Comparison of ENCODE assay signal across 17 mouse cellular contexts in the genomic region with DNA sequence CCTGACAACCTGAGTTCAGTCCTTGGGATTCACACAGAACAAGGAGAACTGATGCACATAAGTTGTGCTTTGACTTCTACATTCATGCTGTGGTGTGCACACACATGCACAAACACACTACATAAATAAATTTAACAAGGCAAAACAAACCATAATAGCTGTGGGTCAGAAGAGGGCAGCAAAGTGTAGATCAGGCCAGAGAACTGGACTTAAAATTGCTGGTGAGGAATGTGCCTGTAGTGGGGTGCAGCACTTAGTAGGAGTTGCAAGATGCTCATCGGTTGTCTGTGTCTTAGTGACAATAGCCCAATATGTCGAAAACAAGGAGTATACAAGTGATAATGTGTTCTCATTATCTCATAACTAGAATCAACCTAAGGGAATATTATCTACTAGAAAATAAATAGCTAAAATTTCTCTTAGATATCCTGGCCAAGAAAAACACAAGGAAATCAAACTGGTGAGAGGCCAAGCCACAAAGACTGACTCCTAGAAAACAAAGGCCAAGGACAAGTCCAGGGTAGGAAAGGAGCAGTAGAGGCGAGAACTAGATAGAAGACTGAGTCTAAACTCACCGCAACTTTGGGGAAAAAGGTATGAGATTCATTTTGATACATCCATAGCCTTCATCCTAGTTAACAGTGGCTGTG.
DNase-seq lines count a peak whose midpoint lies in the region; ATAC-seq and TF ChIP-seq lines count a peak whose summit lies in the region.
"Had no signal": no experiment of that assay in that cellular context is flagged by ENCODE, and none has a peak within 500 bp of the region (broad histone marks: within the 10 kb centered on the region; RNA-seq: fewer than 3 reads in every experiment).

No protein-coding gene starts in this region.

- H3K4me3 ChIP-seq in lung, embryonic 14.5 days (ENCODE audit: low read depth, low read length): no peak overlapping the region
- H3K4me3 ChIP-seq: embryonic facial prominence, embryonic 10.5 days; heart, embryonic 13.5 days; lung, embryonic 15.5 days; midbrain, embryonic 13.5 days; neural tube, embryonic 13.5 days had no signal

- no peaks in the 10 kb centered on the region for H3K4me1 ChIP-seq in lung, embryonic 14.5 days (ENCODE audit: insufficient read depth)
- H3K4me1 ChIP-seq: embryonic facial prominence, embryonic 10.5 days; heart, embryonic 13.5 days; lung, embryonic 15.5 days; midbrain, embryonic 13.5 days had no signal

- H3K27ac ChIP-seq in lung, embryonic 14.5 days (ENCODE audit: low read depth): no peak overlapping the region
- H3K27ac ChIP-seq: embryonic facial prominence, embryonic 10.5 days; heart, embryonic 13.5 days; hindbrain, embryonic 14.5 days; lung, embryonic 15.5 days; midbrain, embryonic 13.5 days; neural tube, embryonic 13.5 days had no signal

- peak; percentile 8 for DNase-seq in CD4-positive, CD25-positive, alpha-beta regulatory T cell, adult 2 months (ENCODE audit: low read depth, low spot score)
- peak; percentile 3 for DNase-seq in kidney, adult 11 months
- no peak for DNase-seq in kidney, postnatal 4 days
- no peak for DNase-seq in lung, embryonic 14.5 days
- no peak for DNase-seq in lung, adult 18-20 months
- DNase-seq in skeletal muscle tissue, adult 2 months (ENCODE audit: low read depth, low spot score): peak; percentile 12
- no peak for DNase-seq in thymus, postnatal 4 days
- DNase-seq: cerebellum, adult 9-11 months; left cerebral cortex, postnatal 4 days; retina, postnatal 1 day had no signal

- no peaks in the 10 kb centered on the region for H3K27me3 ChIP-seq in lung, embryonic 14.5 days (ENCODE audit: insufficient read depth, low read length)
- H3K27me3 ChIP-seq: heart, embryonic 13.5 days; lung, embryonic 15.5 days; midbrain, embryonic 13.5 days; neural tube, embryonic 13.5 days had no signal

- no peak overlapping the region for H3K9ac ChIP-seq in lung, embryonic 14.5 days
- H3K9ac ChIP-seq: heart, embryonic 13.5 days; hindbrain, embryonic 14.5 days; lung, embryonic 15.5 days; midbrain, embryonic 13.5 days; neural tube, embryonic 13.5 days had no signal

- WGBS in lung, embryonic 14.5 days: 89% methylated on average over 4 of the region's 4 CpGs

- no peak for ATAC-seq in CD4-positive, CD25-positive, alpha-beta regulatory T cell, adult 4 months
- no peak for ATAC-seq in lung, embryonic 14.5 days (ENCODE audit: insufficient read depth)
- ATAC-seq: midbrain, embryonic 13.5 days had no signal

- no peak overlapping the region for H3K4me2 ChIP-seq in lung, embryonic 14.5 days
- H3K4me2 ChIP-seq: heart, embryonic 13.5 days; hindbrain, embryonic 14.5 days; lung, embryonic 15.5 days; midbrain, embryonic 13.5 days; neural tube, embryonic 13.5 days had no signal

- TF ChIP-seq CTCF in lung, embryonic 14.5 days (IDR thresholded peaks at IDR 0.05; ENCODE audit: low read depth): peak; percentile 18; the same call in 1 of the 2 replicates

- no peaks in the 10 kb centered on the region for H3K9me3 ChIP-seq in lung, embryonic 14.5 days (ENCODE audit: low read depth, low read length)
- H3K9me3 ChIP-seq: embryonic facial prominence, embryonic 10.5 days; heart, embryonic 13.5 days; lung, embryonic 15.5 days; midbrain, embryonic 13.5 days; neural tube, embryonic 13.5 days had no signal

- no peaks in the 10 kb centered on the region for H3K36me3 ChIP-seq in lung, embryonic 14.5 days (ENCODE audit: insufficient read depth)
- H3K36me3 ChIP-seq: embryonic facial prominence, embryonic 10.5 days; heart, embryonic 13.5 days; lung, embryonic 15.5 days; midbrain, embryonic 13.5 days; neural tube, embryonic 13.5 days had no signal

Comparison
In these comparisons a context has a peak if more than half of its experiments do, and no peak if none do; other contexts are left out.
1. DNase-seq: peak in CD4-positive, CD25-positive, alpha-beta regulatory T cell, adult 2 months (single experiment), kidney, adult 11 months (single experiment) and skeletal muscle tissue, adult 2 months (single experiment); none in kidney, postnatal 4 days (0 of 2), lung, embryonic 14.5 days (single experiment), lung, adult 18-20 months (0 of 2) and thymus, postnatal 4 days (single experiment).